Mouse (Mus musculus): ENCODE results near the gene Faap24.

DNA sequence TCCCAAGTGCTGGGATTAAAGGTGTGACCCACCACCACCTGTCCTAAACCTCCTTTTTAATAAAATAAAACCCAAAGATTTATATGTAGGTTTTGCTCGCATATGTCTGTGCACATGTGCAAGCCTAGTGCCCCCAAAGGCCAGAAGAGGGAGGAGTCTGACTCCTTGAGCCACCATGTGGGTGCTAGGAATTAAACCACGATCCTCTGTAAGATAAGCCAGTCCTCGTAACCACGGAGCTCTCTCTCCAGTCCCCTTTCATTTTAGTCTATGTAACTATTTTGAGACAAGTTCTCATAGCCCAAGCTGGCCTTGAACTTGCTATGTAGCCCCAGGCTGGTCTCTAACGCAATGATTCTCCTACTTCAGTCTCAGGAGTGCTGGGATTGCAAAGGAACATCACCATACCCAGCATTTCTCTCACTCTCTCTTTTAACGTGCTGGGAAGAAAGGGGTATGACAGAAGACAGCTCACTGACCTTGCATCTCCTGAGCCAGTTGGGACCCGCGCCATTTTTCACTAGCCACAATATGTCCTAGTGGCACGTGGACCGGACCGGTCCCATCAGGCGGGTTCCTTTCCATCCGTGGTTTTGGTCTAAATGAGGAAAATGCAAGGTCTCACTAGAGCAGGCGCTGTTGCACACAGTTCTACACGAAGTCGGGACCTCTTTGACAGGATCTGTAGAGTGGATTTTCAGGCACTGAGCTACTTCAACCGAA, 741 bp downstream of the Faap24 start:
- TF ChIP-seq MAX (IDR thresholded peaks at IDR 0.05) = no peak
- TF ChIP-seq CTCF (IDR thresholded peaks at IDR 0.05; ENCODE audit: control insufficient read depth, insufficient read depth, insufficient read length) = no peak
- no peak for TF ChIP-seq USF1 (IDR thresholded peaks at IDR 0.05; ENCODE audit: low read depth)

Measured in C2C12 (cell line).